Mouse (Mus musculus): Measurements from ENCODE around the gene Cdk2ap2. TPM values are rescaled to one million over a fixed set of nuclear protein-coding genes. Genes with fewer than 3 reads are reported as not detected.
A peak's percentile ranks its signal among the peaks of the same experiment; 100 is the strongest.
"Not testable (repeated sequence)": the region's sequence is repeated elsewhere in the genome, so short reads cannot be mapped to it uniquely, and the experiment has no call there.

The Cdk2ap2 gene
- total RNA-seq, 1 experiment from 2014 or later = 22.3 TPM

GRCm38 (mm10) chr19:4066280-4066679, 30.7 kb upstream of the Cdk2ap2 start:
- no peak for ATAC-seq (replicated peaks; ENCODE audit: low read depth, poor library complexity, severe bottlenecking)

GRCm38 (mm10) chr19:4066877-4067276, 30.1 kb upstream of the Cdk2ap2 start:
- ATAC-seq (replicated peaks; ENCODE audit: low read depth, poor library complexity, severe bottlenecking) = no peak

GRCm38 (mm10) chr19:4068242-4068641, 28.7 kb upstream of the Cdk2ap2 start:
- not testable (repeated sequence) for ATAC-seq (replicated peaks; ENCODE audit: low read depth, poor library complexity, severe bottlenecking)

GRCm38 (mm10) chr19:4068717-4069410, 28.1 kb upstream of the Cdk2ap2 start:
- no peak for ATAC-seq (replicated peaks; ENCODE audit: low read depth, poor library complexity, severe bottlenecking)

- no peak for ATAC-seq (replicated peaks; ENCODE audit: low read depth, poor library complexity, severe bottlenecking)
Observed at GRCm38 (mm10) chr19:4070311-4070710, 26.7 kb upstream of the Cdk2ap2 start.

- peak; percentile 69 for ATAC-seq (replicated peaks; ENCODE audit: low read depth, poor library complexity, severe bottlenecking)
Observed at GRCm38 (mm10) chr19:4070756-4071155, 26.2 kb upstream of the Cdk2ap2 start.

GRCm38 (mm10) chr19:4071406-4071805, 25.6 kb upstream of the Cdk2ap2 start:
- ATAC-seq (replicated peaks; ENCODE audit: low read depth, poor library complexity, severe bottlenecking) = no peak

- ATAC-seq (replicated peaks; ENCODE audit: low read depth, poor library complexity, severe bottlenecking) = no peak
Observed at GRCm38 (mm10) chr19:4072706-4073424, 24.1 kb upstream of the Cdk2ap2 start.

- no peak for ATAC-seq (replicated peaks; ENCODE audit: low read depth, poor library complexity, severe bottlenecking)
Observed at GRCm38 (mm10) chr19:4075531-4075930, 21.5 kb upstream of the Cdk2ap2 start.

GRCm38 (mm10) chr19:4079594-4079993, 17.4 kb upstream of the Cdk2ap2 start:
- no peak for ATAC-seq (replicated peaks; ENCODE audit: low read depth, poor library complexity, severe bottlenecking)

- ATAC-seq (replicated peaks; ENCODE audit: low read depth, poor library complexity, severe bottlenecking) = no peak; the same call in 1 of the 2 replicates
Observed at GRCm38 (mm10) chr19:4080511-4081009, 16.4 kb upstream of the Cdk2ap2 start.

- ATAC-seq (replicated peaks; ENCODE audit: low read depth, poor library complexity, severe bottlenecking) = no peak
Observed at GRCm38 (mm10) chr19:4081394-4081793, 15.6 kb upstream of the Cdk2ap2 start, which contains the start of gene Cabp2. Gene Cabp2, plus strand, starts transcription at chr19:4081578.

- no peak for ATAC-seq (replicated peaks; ENCODE audit: low read depth, poor library complexity, severe bottlenecking)
Observed at GRCm38 (mm10) chr19:4082219-4082965, 14.6 kb upstream of the Cdk2ap2 start.

- no peak for ATAC-seq (replicated peaks; ENCODE audit: low read depth, poor library complexity, severe bottlenecking)
Observed at GRCm38 (mm10) chr19:4083316-4083715, 13.7 kb upstream of the Cdk2ap2 start.

GRCm38 (mm10) chr19:4083826-4084225, 13.2 kb upstream of the Cdk2ap2 start:
- ATAC-seq (replicated peaks; ENCODE audit: low read depth, poor library complexity, severe bottlenecking) = no peak

GRCm38 (mm10) chr19:4084984-4085383, 12.0 kb upstream of the Cdk2ap2 start:
- no peak for ATAC-seq (replicated peaks; ENCODE audit: low read depth, poor library complexity, severe bottlenecking)

- ATAC-seq (replicated peaks; ENCODE audit: low read depth, poor library complexity, severe bottlenecking) = no peak
Observed at GRCm38 (mm10) chr19:4086156-4086555, 10.8 kb upstream of the Cdk2ap2 start.

- ATAC-seq (replicated peaks; ENCODE audit: low read depth, poor library complexity, severe bottlenecking) = no peak
Observed at GRCm38 (mm10) chr19:4087090-4087489, 9.9 kb upstream of the Cdk2ap2 start.

GRCm38 (mm10) chr19:4088146-4088545, 8.8 kb upstream of the Cdk2ap2 start:
- ATAC-seq (replicated peaks; ENCODE audit: low read depth, poor library complexity, severe bottlenecking) = no peak

GRCm38 (mm10) chr19:4089128-4089527, 7.9 kb upstream of the Cdk2ap2 start:
- no peak for ATAC-seq (replicated peaks; ENCODE audit: low read depth, poor library complexity, severe bottlenecking)

GRCm38 (mm10) chr19:4090446-4090845, 6.5 kb upstream of the Cdk2ap2 start:
- ATAC-seq (replicated peaks; ENCODE audit: low read depth, poor library complexity, severe bottlenecking) = no peak

All from common myeloid progenitor, adult 5-6 weeks (primary cell).